Mouse (Mus musculus): ENCODE data around the gene E4f1.

GRCm38 (mm10) chr17:24394456-24394855 lies 75.7 kb downstream of the E4f1 start:
- TF ChIP-seq POLR2A (IDR thresholded peaks at IDR 0.05; ENCODE audit: insufficient read depth, low read depth, low read length) (no peak), CTCF (IDR thresholded peaks at IDR 0.05; ENCODE audit: insufficient read depth, low read depth, low read length) (no peak)

All from olfactory bulb, adult 2 months (tissue).